ENCODE assay signal across 8 mouse cellular contexts in the genomic region with DNA sequence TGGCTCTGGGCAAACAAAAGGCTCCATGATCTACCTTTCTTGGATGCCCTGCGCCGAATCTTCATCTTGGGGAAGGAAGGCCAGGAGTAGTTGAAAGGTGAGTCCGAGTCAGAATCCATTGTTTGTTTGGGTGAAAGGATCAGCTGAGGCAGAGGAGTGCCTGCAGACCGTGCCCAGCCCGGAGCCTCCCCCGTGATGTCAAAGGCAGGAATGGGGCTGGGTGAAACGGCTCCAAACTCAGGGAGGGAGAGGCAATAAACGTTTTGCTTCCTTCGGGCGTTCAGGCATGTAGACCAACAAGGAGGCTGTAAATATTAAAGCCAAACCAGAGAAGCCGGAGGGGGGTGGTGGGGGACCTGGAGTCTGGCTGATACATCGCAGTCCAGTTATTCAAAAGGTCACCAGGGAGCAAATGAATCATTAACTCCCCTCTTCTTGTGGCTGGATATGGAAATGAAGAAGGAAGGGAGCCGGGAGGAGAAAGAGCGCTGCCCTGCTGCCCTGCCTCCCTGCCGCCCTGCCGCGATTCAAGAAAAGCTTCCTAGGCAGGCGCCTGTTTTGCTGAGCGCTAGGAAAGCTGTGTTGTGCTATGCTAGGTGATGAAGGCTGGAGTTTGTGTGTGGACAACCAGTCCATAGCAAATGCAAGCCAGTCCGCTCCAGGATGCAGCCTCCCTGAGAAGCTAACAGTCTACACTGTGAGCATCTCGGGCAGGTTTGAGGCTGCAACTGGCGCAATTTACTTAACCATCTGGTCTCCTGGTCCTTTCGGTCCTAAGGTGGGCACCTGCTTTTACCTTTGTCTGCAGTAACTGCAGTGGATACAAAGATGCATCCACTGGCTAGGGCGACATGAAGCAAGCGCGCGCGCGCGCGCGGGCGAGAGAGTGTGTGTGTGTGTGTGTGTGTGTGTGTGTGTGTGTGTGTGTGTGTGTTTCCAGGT.
DNase-seq lines count a peak whose midpoint lies in the region; ATAC-seq and TF ChIP-seq lines count a peak whose summit lies in the region.

No protein-coding gene starts in this region.

- H3K4me2 ChIP-seq in hindbrain, embryonic 15.5 days = peak overlapping the region; percentile 76
- peak overlapping the region; percentile 56 for H3K4me2 ChIP-seq in liver, embryonic 12.5 days
- peak overlapping the region; percentile 85 for H3K4me2 ChIP-seq in neural tube, embryonic 15.5 days

- H3K4me1 ChIP-seq in hindbrain, embryonic 15.5 days (replicated peaks) = peaks cover 22% of the 10 kb centered on the region; the same call in 1 of the 2 replicates
- no peaks in the 10 kb centered on the region for H3K4me1 ChIP-seq in liver, embryonic 12.5 days
- H3K4me1 ChIP-seq in neural tube, embryonic 15.5 days = peaks cover 17% of the 10 kb centered on the region

- peak overlapping the region; percentile 46 for H3K4me3 ChIP-seq in hindbrain, embryonic 15.5 days
- H3K4me3 ChIP-seq in liver, embryonic 12.5 days = peak overlapping the region; percentile 31
- peak overlapping the region; percentile 49 for H3K4me3 ChIP-seq in neural tube, embryonic 15.5 days (replicated peaks)

- TF ChIP-seq CTCF in brain, embryonic 14.5 days (IDR thresholded peaks at IDR 0.05; ENCODE audit: borderline replicate concordance, extremely low read depth, insufficient read depth, insufficient read length) = no peak

- no peaks in the 10 kb centered on the region for H3K9me3 ChIP-seq in hindbrain, embryonic 15.5 days
- H3K9me3 ChIP-seq in liver, embryonic 12.5 days (replicated peaks) = no peaks in the 10 kb centered on the region
- no peaks in the 10 kb centered on the region for H3K9me3 ChIP-seq in neural tube, embryonic 15.5 days (replicated peaks)

- H3K27me3 ChIP-seq in hindbrain, embryonic 15.5 days = no peaks in the 10 kb centered on the region
- peaks cover 29% of the 10 kb centered on the region for H3K27me3 ChIP-seq in liver, embryonic 12.5 days (replicated peaks)
- H3K27me3 ChIP-seq in neural tube, embryonic 15.5 days (replicated peaks) = no peaks in the 10 kb centered on the region

- no peaks in the 10 kb centered on the region for H3K36me3 ChIP-seq in hindbrain, embryonic 15.5 days
- H3K36me3 ChIP-seq in liver, embryonic 12.5 days = no peaks in the 10 kb centered on the region
- H3K36me3 ChIP-seq in neural tube, embryonic 15.5 days = no peaks in the 10 kb centered on the region

- H3K27ac ChIP-seq in hindbrain, embryonic 15.5 days (replicated peaks) = peak overlapping the region; percentile 80
- H3K27ac ChIP-seq in liver, embryonic 12.5 days = no peak overlapping the region
- peak overlapping the region; percentile 88 for H3K27ac ChIP-seq in neural tube, embryonic 15.5 days (replicated peaks)

- no peak for TF ChIP-seq POLR2A in brain, embryonic 14.5 days (IDR thresholded peaks at IDR 0.05; ENCODE audit: borderline replicate concordance, extremely low read depth, insufficient read depth, insufficient read length, poor library complexity, severe bottlenecking)

- 8% methylated on average over 33 of the region's 33 CpGs for WGBS in hindbrain, embryonic 15.5 days
- WGBS in liver, embryonic 12.5 days (ENCODE audit: insufficient replicate concordance) = 17% methylated on average over 33 of the region's 33 CpGs
- WGBS in neural tube, embryonic 15.5 days = 4% methylated on average over 33 of the region's 33 CpGs

- peak; percentile 11 for DNase-seq in gastrocnemius, postnatal 14 days
- no peak for DNase-seq in gastrocnemius, postnatal 36 days
- DNase-seq in brain, embryonic 14.5 days (ENCODE audit: low read depth) = peak; percentile 68
- DNase-seq in adrenal gland, postnatal 10 days = no peak
- DNase-seq in layer of hippocampus, adult 18-20 months (ENCODE audit: low spot score in 2 of 2) = no peak

- peak overlapping the region; percentile 58 for H3K9ac ChIP-seq in hindbrain, embryonic 15.5 days
- H3K9ac ChIP-seq in liver, embryonic 12.5 days = no peak overlapping the region
- H3K9ac ChIP-seq in neural tube, embryonic 15.5 days (replicated peaks) = peak overlapping the region; percentile 59

- intact Hi-C loops in gastrocnemius, postnatal 14 days (cut with DNase I; ENCODE audit: low total_unique reads) = no loop called here
- intact Hi-C loops in gastrocnemius, postnatal 36 days (cut with DNase I) = no loop called here

- ATAC-seq in hindbrain, embryonic 15.5 days (ENCODE audit: low FRiP score, low read depth) = peak; percentile 70
- ATAC-seq in liver, embryonic 12.5 days = no peak
- ATAC-seq in neural tube, embryonic 15.5 days (ENCODE audit: low FRiP score) = peak; percentile 62

Comparison
In these comparisons a context has a peak if more than half of its experiments do, and no peak if none do; other contexts are left out.
1. DNase-seq: peak in gastrocnemius, postnatal 14 days (single experiment) and brain, embryonic 14.5 days (single experiment); none in gastrocnemius, postnatal 36 days (0 of 2), adrenal gland, postnatal 10 days (single experiment) and layer of hippocampus, adult 18-20 months (0 of 2).
2. Peak in every context shown above with its lines, with median percentiles within 50 percentile points of each other: H3K4me2 ChIP-seq and H3K4me3 ChIP-seq.